Mouse (Mus musculus): Measurements from ENCODE around the gene Mrpl20.

DNA sequence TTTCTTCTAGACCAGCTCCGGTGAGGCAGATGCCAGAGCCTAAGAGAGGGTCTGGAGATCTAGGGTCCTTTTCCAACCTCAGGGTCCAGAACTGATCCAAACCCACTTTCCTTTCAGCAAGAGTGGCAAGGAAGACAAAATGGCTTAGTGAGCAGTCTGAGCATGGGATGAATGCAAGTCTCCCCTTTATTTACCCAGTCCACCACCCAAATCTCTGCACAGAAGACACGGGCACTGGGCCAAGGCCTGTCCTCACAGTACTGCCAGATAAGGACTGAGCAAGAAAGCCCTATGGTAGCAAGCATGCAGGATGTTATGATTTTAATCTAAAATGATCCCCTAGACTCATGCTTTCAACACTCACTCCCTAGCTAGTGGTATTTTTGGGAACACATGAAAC lies 24.9 kb upstream of the Mrpl20 start:
- TF ChIP-seq CTCF (IDR thresholded peaks at IDR 0.05; ENCODE audit: low read depth) (no peak), EP300 (IDR thresholded peaks at IDR 0.05; ENCODE audit: low read depth) (no peak)

All from liver, postnatal 0 days (tissue).